Mouse (Mus musculus): Measurements from ENCODE around the gene Eef1a1. TPM values are rescaled to one million over a fixed set of nuclear protein-coding genes. Genes with fewer than 3 reads are reported as not detected.
"Not testable (repeated sequence)": the region's sequence is repeated elsewhere in the genome, so short reads cannot be mapped to it uniquely, and the experiment has no call there.

Gene Eef1a1
- 1,000 to 10,000 TPM; 3,208 to 3,266 TPM for total RNA-seq (2021)
- long read RNA-seq, transcript Eef1a1-201 (8 exons, 1,794 nt): major isoform, 209 of 278 reads
- long read RNA-seq, partial matches to known transcripts: 60 of 278 reads
- long read RNA-seq, other reads (novel, unspliced or antisense): 9 of 278 reads

DNA sequence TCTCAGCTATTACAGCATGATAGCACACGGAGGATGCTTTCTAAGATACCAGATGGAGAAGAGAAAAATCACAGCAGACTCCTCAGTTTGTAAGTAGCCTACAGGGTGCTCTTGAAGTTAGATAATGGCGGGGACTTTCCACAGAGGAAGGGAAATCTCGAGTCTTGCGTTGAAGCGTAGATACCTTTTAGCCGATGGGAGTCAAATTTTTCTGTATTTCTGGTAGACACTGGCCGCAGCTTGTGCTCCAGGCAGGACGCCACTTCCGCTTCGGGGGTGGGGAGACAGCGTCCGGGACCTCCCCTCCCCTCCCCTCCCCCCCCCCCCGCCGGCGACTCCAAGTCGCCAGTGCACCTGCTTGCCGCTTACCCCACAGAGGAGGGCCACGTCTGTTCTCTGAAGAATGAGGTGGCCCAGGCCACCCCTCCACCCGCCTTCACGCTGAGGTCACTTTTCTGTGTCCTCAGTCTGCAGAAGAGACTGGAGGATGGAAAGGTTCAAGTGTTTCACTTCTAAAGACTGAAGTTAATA, at the start of gene Eef1a1:
TSS of gene Eef1a1 (minus strand) at position 262 of the 531 bp plus-strand sequence.
- no peak for DNase-seq (ENCODE audit: low spot score in 2 of 2)

GRCm38 (mm10) chr9:78538421-78538820, 49.5 kb upstream of the Eef1a1 start:
- no peak for DNase-seq (ENCODE audit: low spot score in 2 of 2)

- DNase-seq (ENCODE audit: low spot score in 2 of 2): no peak
These were observed 48.4 kb upstream of the Eef1a1 start for GRCm38 (mm10) chr9:78537154-78537873.

- DNase-seq (ENCODE audit: low spot score in 2 of 2): no peak
These were observed 45.7 kb upstream of the Eef1a1 start for GRCm38 (mm10) chr9:78534606-78535005.

GRCm38 (mm10) chr9:78533296-78533935, 44.5 kb upstream of the Eef1a1 start:
- DNase-seq (ENCODE audit: low spot score in 2 of 2): no peak

DNA sequence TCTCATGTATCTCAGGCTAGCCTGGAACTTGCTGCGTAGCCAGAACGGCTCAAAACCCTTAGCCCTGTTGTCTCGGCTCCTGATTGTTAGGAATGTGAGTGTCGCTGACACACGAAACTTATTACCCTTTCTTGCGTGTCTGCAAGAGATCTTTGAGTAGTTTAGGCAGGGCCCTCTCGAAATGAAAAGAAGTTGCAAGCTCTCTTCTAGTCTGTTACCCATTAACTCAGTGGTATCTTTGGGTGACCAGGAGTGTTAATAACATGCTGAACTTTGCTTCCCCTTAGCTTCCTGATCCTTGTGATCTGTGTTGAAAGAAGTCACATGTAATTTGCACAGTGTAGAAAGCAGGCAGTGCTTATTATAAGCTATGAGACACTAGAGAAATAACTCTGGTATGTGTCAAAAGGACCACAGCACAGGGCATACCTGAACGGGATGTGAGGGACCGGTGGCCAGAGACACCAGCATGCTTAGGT, 43.4 kb upstream of the Eef1a1 start:
- DNase-seq (ENCODE audit: low spot score in 2 of 2): no peak

DNA sequence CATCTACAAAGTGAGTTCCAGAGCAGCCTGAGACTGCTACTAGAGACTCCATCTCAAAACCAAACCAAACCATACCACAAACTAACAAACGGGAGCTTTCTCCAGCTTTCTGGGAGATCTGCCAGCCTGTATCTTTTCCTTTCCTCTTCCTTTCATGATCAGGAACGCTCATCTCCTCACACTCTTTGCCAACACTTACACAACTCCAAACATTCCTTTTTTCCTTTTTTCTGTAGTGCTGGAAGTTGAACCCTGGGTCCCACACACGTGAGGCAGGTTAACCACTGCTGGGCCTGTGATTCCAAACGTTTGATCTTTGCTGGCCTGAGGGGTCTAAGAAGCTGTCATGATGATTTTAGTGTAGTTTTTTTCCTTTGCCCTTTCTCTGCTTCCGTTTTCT, 42.9 kb upstream of the Eef1a1 start:
- no peak for DNase-seq (ENCODE audit: low spot score in 2 of 2)

- peak; percentile 50 to 82 for DNase-seq (ENCODE audit: low spot score in 2 of 2)
These were observed 38.9 kb upstream of the Eef1a1 start for GRCm38 (mm10) chr9:78527767-78528381.

GRCm38 (mm10) chr9:78527301-78527761, 38.4 kb upstream of the Eef1a1 start:
- DNase-seq (ENCODE audit: low spot score in 2 of 2): peak in 1 of 2 experiments; percentile 57

DNA sequence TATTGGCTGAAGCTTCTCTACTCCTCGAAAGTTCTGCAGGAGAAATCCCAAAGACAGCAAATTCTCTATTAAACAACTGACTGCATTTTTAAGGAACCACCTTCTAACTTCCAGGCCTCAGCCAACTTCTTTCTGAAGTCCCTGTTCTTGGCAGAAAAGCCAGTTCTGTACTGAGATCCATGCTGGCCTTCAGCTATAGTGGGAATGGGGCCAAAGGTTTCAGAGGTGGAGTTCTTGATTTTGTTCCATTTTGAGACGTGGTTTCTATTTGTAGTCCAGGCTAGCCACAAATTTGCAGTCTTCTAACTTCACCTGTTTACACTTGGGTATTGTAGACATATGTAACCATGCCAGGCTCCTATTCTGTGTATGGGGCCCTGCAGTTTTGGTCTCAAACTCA, 37.3 kb upstream of the Eef1a1 start:
- DNase-seq (ENCODE audit: low spot score in 2 of 2): no peak

GRCm38 (mm10) chr9:78525451-78526135, 36.6 kb upstream of the Eef1a1 start:
- DNase-seq (ENCODE audit: low spot score in 2 of 2): no peak

GRCm38 (mm10) chr9:78521689-78522088, 32.7 kb upstream of the Eef1a1 start:
- DNase-seq (ENCODE audit: low spot score in 2 of 2): peak in 1 of 2 experiments; percentile 16

- DNase-seq (ENCODE audit: low spot score in 2 of 2): peak in 1 of 2 experiments; percentile 21
These were observed 32.0 kb upstream of the Eef1a1 start for GRCm38 (mm10) chr9:78520780-78521601.

DNA sequence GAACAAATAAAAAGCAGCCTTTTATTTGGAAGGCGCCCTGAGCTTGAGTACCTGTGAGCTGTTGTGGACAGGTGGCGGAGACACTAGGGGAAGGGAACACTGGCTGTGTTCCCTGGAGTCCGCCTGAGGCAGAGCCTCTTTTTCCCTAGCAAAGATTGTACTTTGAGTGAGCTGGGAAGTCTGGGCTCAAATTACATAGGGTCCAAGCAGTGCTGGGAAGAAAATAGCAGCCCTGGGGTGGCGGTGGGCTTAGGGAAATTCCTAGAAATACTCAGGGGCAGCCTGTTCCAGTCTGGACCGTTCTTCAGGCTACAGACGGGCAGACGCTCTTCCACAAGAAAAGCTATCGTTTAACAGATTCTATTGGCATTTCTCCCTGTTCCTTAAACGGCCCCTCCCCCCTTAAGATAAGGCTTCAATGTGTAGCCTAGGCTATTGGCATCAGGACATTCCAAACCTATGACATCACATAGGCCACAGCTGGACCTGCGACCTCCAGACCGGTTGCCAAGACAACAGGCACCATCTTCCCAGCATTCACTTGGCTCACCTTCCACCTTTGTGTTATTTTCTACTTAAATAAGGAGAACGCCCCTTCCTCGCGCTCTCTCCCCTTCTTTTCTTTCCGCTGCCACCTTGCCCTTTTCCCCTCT, 31.3 kb upstream of the Eef1a1 start:
- DNase-seq (ENCODE audit: low spot score in 2 of 2): no peak

DNA sequence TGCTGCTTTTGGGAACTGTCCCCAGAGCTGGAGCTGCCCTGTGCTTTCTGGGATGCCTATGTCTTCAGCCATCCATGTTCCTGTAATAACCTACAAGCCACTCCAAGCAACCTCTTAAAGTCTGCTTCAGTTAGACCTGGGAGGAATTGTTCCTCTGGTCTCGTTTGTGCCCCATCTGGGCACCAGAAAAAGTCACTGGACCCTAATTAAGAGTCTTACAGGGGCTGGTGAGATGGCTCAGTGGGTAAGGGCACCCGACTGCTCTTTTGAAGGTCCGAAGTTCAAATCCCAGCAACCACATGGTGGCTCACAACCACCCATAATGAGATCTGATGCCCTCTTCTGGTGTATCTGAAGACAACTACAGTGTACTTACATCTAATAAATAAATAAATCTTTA, 28.3 kb upstream of the Eef1a1 start:
- not testable (repeated sequence) for DNase-seq (ENCODE audit: low spot score in 2 of 2)

GRCm38 (mm10) chr9:78516125-78516524, 27.2 kb upstream of the Eef1a1 start:
- no peak for DNase-seq (ENCODE audit: low spot score in 2 of 2)

DNA sequence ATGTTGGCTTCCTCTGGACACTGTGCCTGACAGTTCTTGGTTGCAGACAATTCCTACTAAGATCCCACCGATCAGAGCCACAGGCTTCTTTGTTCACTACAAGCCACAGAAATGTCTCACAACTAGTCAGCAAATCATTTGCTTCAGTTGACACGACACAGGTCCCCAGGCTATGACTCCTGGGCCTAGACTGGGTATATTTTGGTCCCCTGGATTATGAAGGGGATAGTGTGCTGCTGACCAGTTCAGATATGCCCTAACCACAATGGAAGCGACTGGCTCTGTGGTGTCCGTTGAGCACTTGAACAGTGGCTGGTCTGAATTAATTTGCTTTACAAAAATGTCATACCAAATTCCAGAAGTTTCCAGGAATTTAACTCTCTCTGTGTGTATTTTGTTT, 25.7 kb upstream of the Eef1a1 start:
- no peak for DNase-seq (ENCODE audit: low spot score in 2 of 2)

- DNase-seq (ENCODE audit: low spot score in 2 of 2): no peak
These were observed 25.0 kb upstream of the Eef1a1 start for GRCm38 (mm10) chr9:78513776-78514500.

GRCm38 (mm10) chr9:78511705-78512104, 22.8 kb upstream of the Eef1a1 start:
- DNase-seq (ENCODE audit: low spot score in 2 of 2): no peak

Measured in layer of hippocampus, adult 18-20 months (tissue).